Comparison of ENCODE assay signal across 17 mouse cellular contexts in the genomic region with DNA sequence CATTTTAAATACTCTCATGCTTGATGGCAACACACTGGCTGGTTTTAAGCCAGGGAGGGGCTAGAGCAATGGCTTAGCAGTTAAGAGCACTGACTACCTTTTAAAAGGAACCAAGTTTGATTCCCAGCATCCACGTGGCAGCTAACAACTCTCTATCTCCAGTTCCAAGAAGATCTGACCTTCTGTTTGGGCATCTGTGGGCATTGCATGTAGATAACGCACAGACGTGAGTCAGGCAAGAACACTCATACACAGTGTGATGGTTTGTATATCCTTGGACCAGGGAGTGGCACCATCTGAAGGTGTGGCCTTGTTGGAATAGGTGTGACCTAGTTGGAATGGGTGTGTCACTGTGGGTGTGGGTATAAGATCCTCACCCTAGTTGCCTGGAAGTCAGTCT. TPM values are rescaled to one million over a fixed set of nuclear protein-coding genes. Genes with fewer than 3 reads are reported as not detected.
DNase-seq lines count a peak whose midpoint lies in the region; ATAC-seq and TF ChIP-seq lines count a peak whose summit lies in the region.
"Not testable (repeated sequence)": the region's sequence is repeated elsewhere in the genome, so short reads cannot be mapped to it uniquely, and the experiment has no call there.
"Had no signal": no experiment of that assay in that cellular context is flagged by ENCODE, and none has a peak within 500 bp of the region (broad histone marks: within the 10 kb centered on the region; RNA-seq: fewer than 3 reads in every experiment).

No protein-coding gene starts in this region.

- not testable (repeated sequence) for H3K9me3 ChIP-seq in ES-Bruce4 (replicated peaks; ENCODE audit: control insufficient read depth, insufficient read depth, low read length, poor library complexity, severe bottlenecking); liver, embryonic 12.5 days (replicated peaks); liver, embryonic 14.5 days (ENCODE audit: control insufficient read depth, low read length); liver, embryonic 16.5 days (replicated peaks; ENCODE audit: control insufficient read depth, low read length); stomach, postnatal 0 days (ENCODE audit: control insufficient read depth, low read length)

- not testable (repeated sequence) for H3K4me1 ChIP-seq in ES-Bruce4 (ENCODE audit: control insufficient read depth, insufficient read depth, low read length); liver, embryonic 14.5 days (replicated peaks; ENCODE audit: control insufficient read depth in 2 of 2, insufficient read depth in 2 of 2, low read length in 1 of 2); liver, embryonic 16.5 days (ENCODE audit: control insufficient read depth, low read depth, low read length); stomach, postnatal 0 days (replicated peaks; ENCODE audit: control insufficient read depth, insufficient read depth)
- peaks cover 15% of the 10 kb centered on the region for H3K4me1 ChIP-seq in liver, embryonic 12.5 days

- H3K4me3 ChIP-seq in ES-Bruce4 (ENCODE audit: low read depth, low read length); liver, embryonic 12.5 days; liver, embryonic 14.5 days (ENCODE audit: insufficient read depth in 1 of 2, low read depth in 2 of 2, low read length in 2 of 2); liver, embryonic 16.5 days (ENCODE audit: low read depth, low read length); stomach, postnatal 0 days (ENCODE audit: low read depth, low read length): not testable (repeated sequence)

- H3K27ac ChIP-seq in ES-Bruce4 (ENCODE audit: insufficient read depth, low read length): peak overlapping the region; percentile 62; the same call in 1 of the 2 replicates
- peak overlapping the region; percentile 46; the same call in 1 of the 2 replicates for H3K27ac ChIP-seq in liver, embryonic 12.5 days
- not testable (repeated sequence) for H3K27ac ChIP-seq in liver, embryonic 14.5 days; stomach, postnatal 0 days (replicated peaks)
- H3K27ac ChIP-seq in liver, embryonic 16.5 days (ENCODE audit: low read length): peak overlapping the region; percentile 50; the same call in 1 of the 2 replicates

- peak; percentile 40 for DNase-seq in c-Kit-positive CD71-positive TER-119-negative erythroid progenitor cells, embryonic 14.5 days (ENCODE audit: low read depth)
- DNase-seq in liver, embryonic 14.5 days (ENCODE audit: low read depth in 3 of 3, low spot score in 3 of 3): peak in 1 of 3 experiments; percentile 58
- DNase-seq in stomach, postnatal 0 days (ENCODE audit: low spot score): not testable (repeated sequence)

- ATAC-seq in erythroblast, adult 5-6 weeks (replicated peaks; ENCODE audit: low FRiP score, poor library complexity, severe bottlenecking): peak; percentile 54
- ATAC-seq in liver, embryonic 12.5 days: peak; percentile 72
- ATAC-seq in liver, embryonic 14.5 days (ENCODE audit: insufficient read depth): peak; percentile 64; the same call in 1 of the 2 replicates
- ATAC-seq in liver, embryonic 16.5 days (ENCODE audit: low read depth): peak; percentile 64
- ATAC-seq in stomach, postnatal 0 days (ENCODE audit: low FRiP score, low TSS enrichment): peak; percentile 82

- H3K27me3 ChIP-seq in ES-Bruce4 (ENCODE audit: control insufficient read depth, insufficient read depth, low read length, poor library complexity, severe bottlenecking); liver, embryonic 12.5 days (replicated peaks); liver, embryonic 14.5 days (ENCODE audit: control insufficient read depth, insufficient read depth, low read length); liver, embryonic 16.5 days (ENCODE audit: control insufficient read depth, insufficient read depth, low read depth, low read length); stomach, postnatal 0 days (ENCODE audit: control insufficient read depth, insufficient read depth, low read length): not testable (repeated sequence)

- WGBS in liver, embryonic 12.5 days (ENCODE audit: insufficient replicate concordance): 63% methylated on average over 3 of the region's 3 CpGs
- 49% methylated on average over 3 of the region's 3 CpGs for WGBS in liver, embryonic 14.5 days (ENCODE audit: insufficient replicate concordance)
- 53% methylated on average over 3 of the region's 3 CpGs for WGBS in liver, embryonic 16.5 days (ENCODE audit: insufficient replicate concordance)
- WGBS in stomach, postnatal 0 days: 71% methylated on average over 3 of the region's 3 CpGs

- peaks cover 24% of the 10 kb centered on the region for H3K36me3 ChIP-seq in ES-Bruce4 (ENCODE audit: control insufficient read depth, insufficient read depth, low read length, poor library complexity, severe bottlenecking)
- peaks cover 77% of the 10 kb centered on the region for H3K36me3 ChIP-seq in liver, embryonic 12.5 days
- H3K36me3 ChIP-seq in liver, embryonic 14.5 days (replicated peaks; ENCODE audit: control insufficient read depth, insufficient read depth, low read depth): peaks cover 30% of the 10 kb centered on the region
- peaks cover 43% of the 10 kb centered on the region for H3K36me3 ChIP-seq in liver, embryonic 16.5 days (ENCODE audit: control insufficient read depth, insufficient read depth)
- peaks cover 14% of the 10 kb centered on the region for H3K36me3 ChIP-seq in stomach, postnatal 0 days (ENCODE audit: control insufficient read depth, insufficient read depth, low read length)

- not testable (repeated sequence) for H3K9ac ChIP-seq in ES-Bruce4 (ENCODE audit: low read depth, poor library complexity, severe bottlenecking); liver, embryonic 12.5 days; liver, embryonic 14.5 days (replicated peaks); liver, embryonic 16.5 days (ENCODE audit: low read depth, low read length); stomach, postnatal 0 days (ENCODE audit: low read length)

- not testable (repeated sequence) for H3K4me2 ChIP-seq in liver, embryonic 12.5 days; liver, embryonic 14.5 days (ENCODE audit: low read depth); liver, embryonic 16.5 days (ENCODE audit: low read depth, low read length); stomach, postnatal 0 days (replicated peaks; ENCODE audit: low read depth)

- TF ChIP-seq POLR2A in ES-Bruce4 (IDR thresholded peaks at IDR 0.05; ENCODE audit: insufficient read depth, low read length): not testable (repeated sequence)

- not testable (repeated sequence) for TF ChIP-seq EP300 in ES-Bruce4 (IDR thresholded peaks at IDR 0.05; ENCODE audit: insufficient read depth, low read depth, low read length); liver, embryonic 14.5 days (IDR thresholded peaks at IDR 0.05; ENCODE audit: low read depth); stomach, postnatal 0 days (optimal IDR thresholded peaks at IDR 0.05)

- TF ChIP-seq CTCF in ES-Bruce4 (IDR thresholded peaks at IDR 0.05; ENCODE audit: low read depth, low read length); liver, embryonic 14.5 days (IDR thresholded peaks at IDR 0.05; ENCODE audit: low read depth); stomach, postnatal 0 days (IDR thresholded peaks at IDR 0.05; ENCODE audit: low read depth): not testable (repeated sequence)

RNA-seq across cellular contexts. Expression of a gene that starts 13.7 kb away (rescaled TPM):
- 102 and 106 TPM in 2 replicates for polyA plus RNA-seq in ES-Bruce4 (2011; ENCODE audit: insufficient read depth, insufficient read length, low read depth, missing spikeins)
- total RNA-seq in erythroblast, adult 5-6 weeks (2015; ENCODE audit: low replicate concordance): 28.2 and 33.2 TPM in 2 replicates
- total RNA-seq in erythroblast, adult 5-6 weeks (2017; ENCODE audit: low replicate concordance): 126 and 129 TPM in 2 replicates
- polyA plus RNA-seq in liver, embryonic 12.5 days (2016; fragmentation: Nextera tagmentation; extraction: Ambion mirVana): 185 and 192 TPM in 2 replicates
- 21.6 and 59.8 TPM in 2 replicates for polyA plus RNA-seq in liver, embryonic 14.5 days (2012; rRNA removed)
- 131 and 139 TPM in 2 replicates for polyA plus RNA-seq in liver, embryonic 14.5 days (2014; fragmentation: Nextera tagmentation; extraction: Ambion mirVana)
- 99.7 and 103 TPM in 2 replicates for polyA plus RNA-seq in liver, embryonic 16.5 days (2015; fragmentation: Nextera tagmentation; extraction: Ambion mirVana)
- polyA plus RNA-seq in stomach, postnatal 0 days (2015; fragmentation: Nextera tagmentation; extraction: Ambion mirVana): 259 and 270 TPM in 2 replicates

RNA-seq across cellular contexts. Expression of a gene that starts 13.8 kb away (rescaled TPM):
- polyA plus RNA-seq in ES-Bruce4 (2011; ENCODE audit: insufficient read depth, insufficient read length, low read depth, missing spikeins): 117 and 120 TPM in 2 replicates
- 26.5 and 36.4 TPM in 2 replicates for total RNA-seq in erythroblast, adult 5-6 weeks (2015; ENCODE audit: low replicate concordance)
- total RNA-seq in erythroblast, adult 5-6 weeks (2017; ENCODE audit: low replicate concordance): 42.0 and 56.2 TPM in 2 replicates
- 48.6 and 48.7 TPM in 2 replicates for polyA plus RNA-seq in liver, embryonic 12.5 days (2016; fragmentation: Nextera tagmentation; extraction: Ambion mirVana)
- polyA plus RNA-seq in liver, embryonic 14.5 days (2012; rRNA removed): 12.6 and 24.5 TPM in 2 replicates
- 42.7 and 45.1 TPM in 2 replicates for polyA plus RNA-seq in liver, embryonic 14.5 days (2014; fragmentation: Nextera tagmentation; extraction: Ambion mirVana)
- polyA plus RNA-seq in liver, embryonic 16.5 days (2015; fragmentation: Nextera tagmentation; extraction: Ambion mirVana): 41.8 and 44.6 TPM in 2 replicates
- 121 and 125 TPM in 2 replicates for polyA plus RNA-seq in stomach, postnatal 0 days (2015; fragmentation: Nextera tagmentation; extraction: Ambion mirVana)

RNA-seq across cellular contexts. Expression of a gene that starts 14.5 kb away (rescaled TPM):
- not detected in 2 replicates for polyA plus RNA-seq in ES-Bruce4 (2011; ENCODE audit: insufficient read depth, insufficient read length, low read depth, missing spikeins)
- not detected in 2 replicates for total RNA-seq in erythroblast, adult 5-6 weeks (2015; ENCODE audit: low replicate concordance)
- total RNA-seq in erythroblast, adult 5-6 weeks (2017; ENCODE audit: low replicate concordance): not detected in 2 replicates
- polyA plus RNA-seq in liver, embryonic 12.5 days (2016; fragmentation: Nextera tagmentation; extraction: Ambion mirVana): 0.58 TPM in 1 of 2 replicates, not detected in the other
- 0.42 and 0.58 TPM in 2 replicates for polyA plus RNA-seq in liver, embryonic 14.5 days (2012; rRNA removed)
- polyA plus RNA-seq in liver, embryonic 14.5 days (2014; fragmentation: Nextera tagmentation; extraction: Ambion mirVana): 0.71 and 1.3 TPM in 2 replicates
- polyA plus RNA-seq in liver, embryonic 16.5 days (2015; fragmentation: Nextera tagmentation; extraction: Ambion mirVana): 0.90 and 2.9 TPM in 2 replicates
- polyA plus RNA-seq in stomach, postnatal 0 days (2015; fragmentation: Nextera tagmentation; extraction: Ambion mirVana): 75.5 and 86.9 TPM in 2 replicates
- total RNA-seq: ES-E14; forebrain, postnatal 0 days had no signal
- polyA plus RNA-seq: C2C12; embryonic facial prominence, embryonic 10.5 days; embryonic facial prominence, embryonic 12.5 days; embryonic facial prominence, embryonic 14.5 days; erythroblast, embryonic 14.5 days; forebrain, embryonic 11.5 days; forebrain, embryonic 13.5 days; forebrain, embryonic 15.5 days; forebrain, postnatal 0 days had no signal

RNA-seq across cellular contexts. Expression of a gene that starts 36.3 kb away (rescaled TPM):
- 97.6 and 104 TPM in 2 replicates for polyA plus RNA-seq in ES-Bruce4 (2011; ENCODE audit: insufficient read depth, insufficient read length, low read depth, missing spikeins)
- 8.8 and 11.3 TPM in 2 replicates for total RNA-seq in erythroblast, adult 5-6 weeks (2015; ENCODE audit: low replicate concordance)
- total RNA-seq in erythroblast, adult 5-6 weeks (2017; ENCODE audit: low replicate concordance): 19.3 and 22.7 TPM in 2 replicates
- polyA plus RNA-seq in liver, embryonic 12.5 days (2016; fragmentation: Nextera tagmentation; extraction: Ambion mirVana): 53.5 and 55.7 TPM in 2 replicates
- polyA plus RNA-seq in liver, embryonic 14.5 days (2012; rRNA removed): 16.7 and 22.1 TPM in 2 replicates
- polyA plus RNA-seq in liver, embryonic 14.5 days (2014; fragmentation: Nextera tagmentation; extraction: Ambion mirVana): 27.1 and 27.2 TPM in 2 replicates
- polyA plus RNA-seq in liver, embryonic 16.5 days (2015; fragmentation: Nextera tagmentation; extraction: Ambion mirVana): 30.5 and 31.5 TPM in 2 replicates
- 27.9 and 28.5 TPM in 2 replicates for polyA plus RNA-seq in stomach, postnatal 0 days (2015; fragmentation: Nextera tagmentation; extraction: Ambion mirVana)

Comparison
In these comparisons a context has a peak if more than half of its experiments do, and no peak if none do; other contexts are left out.
1. RNA of a gene that starts 14.5 kb away (polyA plus RNA-seq): 75.5 to 86.9 TPM in stomach, postnatal 0 days; 0.90 to 2.9 TPM in liver, embryonic 16.5 days, 0.42 to 1.3 TPM in liver, embryonic 14.5 days, 0.58 TPM in liver, embryonic 12.5 days and not detected in ES-Bruce4; every median in the first group is over 10 times any median in the second.
2. Peak in every context shown above with its lines, with median percentiles within 50 percentile points of each other: ATAC-seq.